Mouse (Mus musculus) thymus, adult 2 months (tissue): ENCODE measurements around the gene Stim1. TPM values are rescaled to one million over a fixed set of nuclear protein-coding genes. Genes with fewer than 3 reads are reported as not detected.

Experiments
- DNase-seq: peaks from one replicate; pipeline ENCODE4 v3.0.0; 2021
- H3K27ac ChIP-seq: fragments of 200-500 bp; 2 replicates; pipeline ENCODE4 v1.5.1; 2012; ENCODE audit warnings: low read length, control low read depth; ENCODE audit not compliant: control insufficient read depth, insufficient read depth
- H3K27me3 ChIP-seq: fragments of 200-500 bp; 2 replicates; pipeline ENCODE4 v1.6.1; 2012; ENCODE audit warnings: mild to moderate bottlenecking, low read length, moderate library complexity, mixed read lengths; ENCODE audit not compliant: control insufficient read depth, insufficient read depth
- H3K36me3 ChIP-seq: fragments of 200-500 bp; 2 replicates; pipeline ENCODE4 v1.6.1; 2012; ENCODE audit warnings: mild to moderate bottlenecking, low read length, moderate library complexity; ENCODE audit not compliant: control insufficient read depth, insufficient read depth
- H3K4me1 ChIP-seq: fragments of 200-500 bp; replicated peaks from 2 replicates; pipeline ENCODE4 v1.6.1; 2012; ENCODE audit warnings: low read length; ENCODE audit not compliant: control insufficient read depth, insufficient read depth
- H3K4me3 ChIP-seq: fragments of 200-500 bp; 2 replicates; pipeline ENCODE4 v1.5.1; 2012; ENCODE audit warnings: mild to moderate bottlenecking, low read length, control low read depth, moderate library complexity; ENCODE audit not compliant: control insufficient read depth, insufficient read depth
- CTCF ChIP-seq: fragments of 200-500 bp; IDR thresholded peaks from 2 replicates; pipeline ENCODE4 v1.5.1; 2012; ENCODE audit warnings: mild to moderate bottlenecking, control low read depth, low read length, moderate library complexity, borderline replicate concordance; ENCODE audit not compliant: control insufficient read depth, poor library complexity, insufficient read depth; ENCODE audit errors: extremely low read depth
- POLR2A ChIP-seq: fragments of 200-500 bp; IDR thresholded peaks from 2 replicates; pipeline ENCODE4 v1.6.1; 2012; ENCODE audit warnings: mild to moderate bottlenecking, low read length, control low read depth, moderate library complexity; ENCODE audit not compliant: control insufficient read depth, poor library complexity, insufficient read depth; ENCODE audit errors: extremely low read depth
- WGBS: fragments of 180-500 bp; shearing (Covaris S2); methylation state at CpG from one replicate; pipeline ENCODE4 v1.1.7; 2018; 5-methylcytosine and 5-hydroxymethylcytosine counted together
- polyA plus RNA-seq: library from polyadenylated mRNA; depleted of rRNA; stranded (reverse); fragments of >200 nt; gene quantifications from 2 replicates; pipeline ENCODE4 v1.2.3, GENCODE M21; 2012; rRNA removed

Gene Stim1
- 98.6 and 107 TPM in 2 replicates for polyA plus RNA-seq

- WGBS = under 1% methylated on average over 71 of the region's 73 CpGs
- H3K27me3 ChIP-seq = no peaks in the 10 kb centered on the region
- DNase-seq = peak; percentile 76
- H3K36me3 ChIP-seq = no peaks in the 10 kb centered on the region
- peak within 1 kb of the TSS; percentile 70 for H3K4me3 ChIP-seq
- TF ChIP-seq POLR2A (0 out of 2 replicates have a peak, but pooled peaks have one; percentile 1), CTCF (no peak)
- peaks cover 19% of the 10 kb centered on the region for H3K4me1 ChIP-seq
- peak within 1 kb of the TSS; percentile 96 for H3K27ac ChIP-seq
Observed at GRCm38 (mm10) chr7:102267601-102268394, at the start of gene Stim1. Gene Stim1, plus strand, starts transcription at chr7:102267806.

- H3K4me3 ChIP-seq = no peak overlapping the region
- peaks cover 3% of the 10 kb centered on the region; the same call in 1 of the 2 replicates for H3K4me1 ChIP-seq
- WGBS = 38% methylated on average over 1 of the region's 1 CpGs
- TF ChIP-seq POLR2A = no peak
- no peak for TF ChIP-seq CTCF
- no peaks in the 10 kb centered on the region for H3K36me3 ChIP-seq
- H3K27me3 ChIP-seq = no peaks in the 10 kb centered on the region
- H3K27ac ChIP-seq = no peak overlapping the region
- DNase-seq = no peak
Observed at GRCm38 (mm10) chr7:102221899-102222298, 45.7 kb upstream of the Stim1 start.

GRCm38 (mm10) chr7:102222336-102222735 is 45.3 kb upstream of the Stim1 start:
- Histone ChIP-seq H3K4me3 (no peak overlapping the region), H3K27ac (no peak overlapping the region)

GRCm38 (mm10) chr7:102222830-102223556 is 44.6 kb upstream of the Stim1 start:
- TF ChIP-seq CTCF = peak; percentile 50; the same call in 1 of the 2 replicates
- TF ChIP-seq POLR2A = no peak
- Histone ChIP-seq H3K36me3 (no peaks in the 10 kb centered on the region), H3K4me1 (peaks cover 3% of the 10 kb centered on the region; the same call in 1 of the 2 replicates), H3K27ac (no peak overlapping the region), H3K27me3 (no peaks in the 10 kb centered on the region), H3K4me3 (peak overlapping the region; percentile 78)
- 1% methylated on average over 30 of the region's 31 CpGs for WGBS
- DNase-seq = peak; percentile 84

More at GRCm38 (mm10) chr7:102222336-102222735, 45.3 kb upstream of the Stim1 start:
- 1% methylated on average over 12 of the region's 13 CpGs for WGBS
- peaks cover 3% of the 10 kb centered on the region; the same call in 1 of the 2 replicates for H3K4me1 ChIP-seq
- no peaks in the 10 kb centered on the region for H3K36me3 ChIP-seq
- H3K27me3 ChIP-seq = no peaks in the 10 kb centered on the region
- peak; percentile 41 for DNase-seq
- TF ChIP-seq CTCF (no peak), POLR2A (no peak)

- no peak overlapping the region for H3K27ac ChIP-seq
- no peaks in the 10 kb centered on the region for H3K36me3 ChIP-seq
- WGBS = 95% methylated on average over 5 of the region's 5 CpGs
- TF ChIP-seq CTCF (no peak), POLR2A (no peak)
- no peak overlapping the region for H3K4me3 ChIP-seq
- no peaks in the 10 kb centered on the region for H3K27me3 ChIP-seq
- DNase-seq = no peak
- peaks cover 3% of the 10 kb centered on the region; the same call in 1 of the 2 replicates for H3K4me1 ChIP-seq
Observed at GRCm38 (mm10) chr7:102223883-102224738, 43.5 kb upstream of the Stim1 start.

GRCm38 (mm10) chr7:102226051-102226450 is 41.6 kb upstream of the Stim1 start:
- WGBS = 98% methylated on average over 6 of the region's 6 CpGs
- TF ChIP-seq POLR2A = no peak
- TF ChIP-seq CTCF = no peak
- no peaks in the 10 kb centered on the region for H3K36me3 ChIP-seq
- no peaks in the 10 kb centered on the region for H3K27me3 ChIP-seq
- H3K4me3 ChIP-seq = no peak overlapping the region
- no peak overlapping the region for H3K27ac ChIP-seq
- H3K4me1 ChIP-seq = peaks cover 3% of the 10 kb centered on the region; the same call in 1 of the 2 replicates
- DNase-seq = no peak
